In the genomic region with DNA sequence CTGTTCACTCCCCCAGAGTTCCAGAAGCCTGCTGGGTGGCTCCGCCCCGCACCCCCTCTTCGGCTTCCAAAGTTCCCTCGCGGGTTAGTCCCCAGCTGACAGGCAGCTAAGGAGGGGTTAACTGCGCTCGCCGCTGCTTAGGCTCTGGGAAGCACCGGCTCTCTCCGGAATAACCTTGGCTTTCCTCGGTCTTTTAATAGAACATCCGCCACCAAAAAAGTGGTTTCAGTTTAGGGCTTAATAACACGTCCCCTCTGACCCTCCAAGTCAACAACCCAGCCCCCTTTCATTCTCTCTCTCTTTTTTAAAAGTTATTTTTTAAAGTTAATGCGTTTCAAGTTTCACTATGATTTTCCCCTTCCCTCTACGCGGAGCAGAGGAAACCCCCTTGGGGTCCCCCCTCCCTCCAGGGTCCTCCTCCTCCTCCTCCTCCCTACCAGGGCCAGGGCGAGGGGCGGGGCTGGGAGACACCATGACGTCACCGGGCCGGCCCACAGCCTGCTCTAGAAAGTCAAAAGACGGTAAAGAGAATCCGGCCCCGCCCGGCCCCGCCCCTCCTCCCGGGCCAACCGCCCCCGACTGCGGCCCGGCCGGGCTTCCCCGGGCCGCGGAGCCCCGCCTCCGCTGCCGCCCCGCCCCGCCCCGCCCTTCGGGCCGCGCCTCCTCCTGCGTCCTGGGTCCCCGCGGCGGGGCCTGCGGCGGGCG, we compare ENCODE assay signal across 8 mouse cellular contexts. TPM values are rescaled to one million over a fixed set of nuclear protein-coding genes. Genes with fewer than 3 reads are reported as not detected.
DNase-seq lines count a peak whose midpoint lies in the region; ATAC-seq and TF ChIP-seq lines count a peak whose summit lies in the region.

No protein-coding gene starts in this region.

- H3K9me3 ChIP-seq in embryonic facial prominence, embryonic 13.5 days = no peaks in the 10 kb centered on the region
- no peaks in the 10 kb centered on the region for H3K9me3 ChIP-seq in limb, embryonic 12.5 days
- H3K9me3 ChIP-seq in midbrain, embryonic 14.5 days (ENCODE audit: control insufficient read depth, low read length) = no peaks in the 10 kb centered on the region

- TF ChIP-seq EP300 in heart, adult 2 months (IDR thresholded peaks at IDR 0.05; ENCODE audit: insufficient read depth, low read depth, low read length) = no peak

- H3K4me3 ChIP-seq in embryonic facial prominence, embryonic 13.5 days = peak overlapping the region; percentile 85
- peak overlapping the region; percentile 57 for H3K4me3 ChIP-seq in heart, adult 2 months
- peak overlapping the region; percentile 20 for H3K4me3 ChIP-seq in kidney, adult 2 months (ENCODE audit: insufficient read depth, low read depth, low read length)
- H3K4me3 ChIP-seq in limb, embryonic 12.5 days (replicated peaks) = peak overlapping the region; percentile 84
- H3K4me3 ChIP-seq in midbrain, embryonic 14.5 days (replicated peaks; ENCODE audit: low read depth, low read length) = peak overlapping the region; percentile 92

- TF ChIP-seq CTCF in heart, adult 2 months (IDR thresholded peaks at IDR 0.05) = no peak
- TF ChIP-seq CTCF in kidney, adult 2 months (conservative IDR thresholded peaks at IDR 0.05; ENCODE audit: insufficient read depth, insufficient read length, low read depth, low read length) = no peak

- H3K4me2 ChIP-seq in embryonic facial prominence, embryonic 13.5 days = peak overlapping the region; percentile 80
- peak overlapping the region; percentile 77 for H3K4me2 ChIP-seq in limb, embryonic 12.5 days
- H3K4me2 ChIP-seq in midbrain, embryonic 14.5 days (ENCODE audit: low read length) = peak overlapping the region; percentile 91

- peak overlapping the region; percentile 94 for H3K27ac ChIP-seq in embryonic facial prominence, embryonic 13.5 days
- peak overlapping the region; percentile 93 for H3K27ac ChIP-seq in heart, adult 2 months
- peak overlapping the region; percentile 91 for H3K27ac ChIP-seq in kidney, adult 2 months (ENCODE audit: insufficient read depth, low read depth, low read length)
- peak overlapping the region; percentile 96 for H3K27ac ChIP-seq in limb, embryonic 12.5 days
- H3K27ac ChIP-seq in midbrain, embryonic 14.5 days (replicated peaks; ENCODE audit: low read depth, low read length) = peak overlapping the region; percentile 97

- no peaks in the 10 kb centered on the region for H3K27me3 ChIP-seq in embryonic facial prominence, embryonic 13.5 days
- no peaks in the 10 kb centered on the region for H3K27me3 ChIP-seq in heart, adult 2 months (ENCODE audit: control insufficient read depth, insufficient read depth, low read length)
- H3K27me3 ChIP-seq in kidney, adult 2 months (replicated peaks; ENCODE audit: control insufficient read depth, insufficient read depth, low read length) = no peaks in the 10 kb centered on the region
- H3K27me3 ChIP-seq in limb, embryonic 12.5 days = no peaks in the 10 kb centered on the region
- H3K27me3 ChIP-seq in midbrain, embryonic 14.5 days (ENCODE audit: control insufficient read depth, insufficient read depth, low read length) = no peaks in the 10 kb centered on the region

- H3K4me1 ChIP-seq in embryonic facial prominence, embryonic 13.5 days = peaks cover 20% of the 10 kb centered on the region
- H3K4me1 ChIP-seq in heart, adult 2 months (ENCODE audit: control insufficient read depth, insufficient read depth, low read length) = peaks cover 6% of the 10 kb centered on the region
- H3K4me1 ChIP-seq in kidney, adult 2 months (ENCODE audit: control insufficient read depth, insufficient read depth, low read length) = no peaks in the 10 kb centered on the region; the same call in 1 of the 2 replicates
- H3K4me1 ChIP-seq in limb, embryonic 12.5 days (replicated peaks) = peaks cover 18% of the 10 kb centered on the region
- H3K4me1 ChIP-seq in midbrain, embryonic 14.5 days (ENCODE audit: control insufficient read depth, insufficient read depth, low read length) = peaks cover 31% of the 10 kb centered on the region

- H3K9ac ChIP-seq in embryonic facial prominence, embryonic 13.5 days = peak overlapping the region; percentile 70
- peak overlapping the region; percentile 78 for H3K9ac ChIP-seq in heart, adult 2 months (ENCODE audit: low read depth, low read length)
- H3K9ac ChIP-seq in limb, embryonic 12.5 days (replicated peaks) = peak overlapping the region; percentile 92
- peak overlapping the region; percentile 91 for H3K9ac ChIP-seq in midbrain, embryonic 14.5 days (replicated peaks; ENCODE audit: low read length)

- H3K79me2 ChIP-seq in heart, adult 2 months (replicated peaks; ENCODE audit: control insufficient read depth, insufficient read depth, low read length) = no peaks in the 10 kb centered on the region

- WGBS in embryonic facial prominence, embryonic 13.5 days = under 1% methylated on average over 31 of the region's 51 CpGs
- under 1% methylated on average over 21 of the region's 51 CpGs for WGBS in heart, adult 2 months
- under 1% methylated on average over 31 of the region's 51 CpGs for WGBS in kidney, adult 2 months
- WGBS in limb, embryonic 12.5 days = 1% methylated on average over 31 of the region's 51 CpGs
- WGBS in midbrain, embryonic 14.5 days = under 1% methylated on average over 31 of the region's 51 CpGs

- peak; percentile 96 for DNase-seq in 416B (ENCODE audit: low read depth)
- peak; percentile 97 to 98 for DNase-seq in adrenal gland, postnatal 4 days (ENCODE audit: low spot score in 2 of 2)
- peak; percentile 98 for DNase-seq in heart, adult 2 months
- peak; percentile 99 for DNase-seq in kidney, adult 2 months
- DNase-seq in midbrain, embryonic 14.5 days = peak; percentile 97
- DNase-seq in spleen, adult 12 weeks (ENCODE audit: low spot score) = peak; percentile 95

- peaks cover 11% of the 10 kb centered on the region for H3K36me3 ChIP-seq in embryonic facial prominence, embryonic 13.5 days
- H3K36me3 ChIP-seq in heart, adult 2 months (ENCODE audit: control insufficient read depth, insufficient read depth, low read length) = peaks cover 6% of the 10 kb centered on the region; the same call in 1 of the 2 replicates
- H3K36me3 ChIP-seq in kidney, adult 2 months (ENCODE audit: control insufficient read depth, insufficient read depth, low read length) = no peaks in the 10 kb centered on the region
- H3K36me3 ChIP-seq in limb, embryonic 12.5 days = peaks cover 11% of the 10 kb centered on the region
- peaks cover 10% of the 10 kb centered on the region for H3K36me3 ChIP-seq in midbrain, embryonic 14.5 days (ENCODE audit: control insufficient read depth, insufficient read depth, low read length)

- ATAC-seq in embryonic facial prominence, embryonic 13.5 days (ENCODE audit: insufficient number of reproducible peaks, insufficient read depth, low FRiP score, low TSS enrichment, low read depth) = peak; percentile 89
- ATAC-seq in limb, embryonic 12.5 days (ENCODE audit: insufficient number of reproducible peaks, insufficient read depth, low FRiP score, low TSS enrichment, low read depth) = peak; percentile 83
- ATAC-seq in midbrain, embryonic 14.5 days (ENCODE audit: low FRiP score, low TSS enrichment) = peak; percentile 88

- intact Hi-C loops in heart, adult 2 months (cut with DNase I) = loop anchor here (5.0 to 10.0 kb wide), 4 partner anchors 51 to 533 kb away; no protein-coding TSS in a partner anchor

- peak; percentile 51; the same call in 1 of the 2 replicates for TF ChIP-seq POLR2A in heart, adult 2 months (IDR thresholded peaks at IDR 0.05; ENCODE audit: insufficient read depth, low read depth, low read length)
- TF ChIP-seq POLR2A in kidney, adult 2 months (IDR thresholded peaks at IDR 0.05; ENCODE audit: low read depth, low read length) = no peak

RNA-seq across cellular contexts. Expression of a gene that starts 0.5 kb away (rescaled TPM):
- 10 to 100 TPM; 34.2 to 39.5 TPM for total RNA-seq in adrenal gland, postnatal 4 days (2021)
- polyA plus RNA-seq in embryonic facial prominence, embryonic 13.5 days (2015; fragmentation: Nextera tagmentation; extraction: Ambion mirVana) = 12.4 and 14.5 TPM in 2 replicates
- 10 to 100 TPM; 22.1 to 23.2 TPM for total RNA-seq in heart, adult 2 months (2021)
- polyA plus RNA-seq in heart, adult 2 months (2012; rRNA removed) = 16.8 and 21.1 TPM in 2 replicates
- polyA plus RNA-seq in kidney, adult 2 months (2012; rRNA removed) = 15.6 and 17.8 TPM in 2 replicates
- polyA plus RNA-seq in limb, embryonic 12.5 days (2016; fragmentation: Nextera tagmentation; extraction: Ambion mirVana) = 12.9 and 13.2 TPM in 2 replicates
- polyA plus RNA-seq in midbrain, embryonic 14.5 days (2014; fragmentation: Nextera tagmentation; extraction: Ambion mirVana) = 18.7 and 22.9 TPM in 2 replicates

Comparison
In these comparisons a context has a peak if more than half of its experiments do, and no peak if none do; other contexts are left out.
1. Peak in every context shown above with its lines: DNase-seq, ATAC-seq, H3K4me3 ChIP-seq and H3K27ac ChIP-seq.
2. H3K4me3 ChIP-seq: peak in every context shown above with its lines; median percentile 92 in midbrain, embryonic 14.5 days; 85 in embryonic facial prominence, embryonic 13.5 days; 84 in limb, embryonic 12.5 days; 57 in heart, adult 2 months; 20 in kidney, adult 2 months.